Mouse (Mus musculus) heart, embryonic 10.5 days (tissue): ENCODE measurements around the gene Ttll6. TPM values are rescaled to one million over a fixed set of nuclear protein-coding genes. Genes with fewer than 3 reads are reported as not detected.

Source experiments
- DNase-seq: peaks from one replicate; pipeline ENCODE4 v3.0.0-alpha.2; 2017; ENCODE audit warnings: low spot score
- H3K27ac ChIP-seq: fragments of 300-500 bp; sonication (generic); 2 replicates; pipeline ENCODE4 v1.5.1; 2016; ENCODE audit warnings: mild to moderate bottlenecking
- H3K27me3 ChIP-seq: fragments of 300-500 bp; sonication (generic); 2 replicates; pipeline ENCODE4 v1.6.1; 2016; ENCODE audit warnings: mild to moderate bottlenecking; ENCODE audit not compliant: poor library complexity, insufficient read depth, severe bottlenecking
- H3K36me3 ChIP-seq: fragments of 300-500 bp; sonication (generic); 2 replicates; pipeline ENCODE4 v1.6.1; 2016; ENCODE audit warnings: mild to moderate bottlenecking, moderate library complexity
- H3K4me1 ChIP-seq: fragments of 300-500 bp; sonication (generic); 2 replicates; pipeline ENCODE4 v1.6.1; 2016; ENCODE audit warnings: mild to moderate bottlenecking
- H3K4me3 ChIP-seq: fragments of 300-500 bp; sonication (generic); 2 replicates; pipeline ENCODE4 v1.5.1; 2016; ENCODE audit warnings: mild to moderate bottlenecking, moderate library complexity
- H3K9me3 ChIP-seq: fragments of 300-500 bp; sonication (generic); 2 replicates; pipeline ENCODE4 v1.6.1; 2016; ENCODE audit warnings: mild to moderate bottlenecking, moderate library complexity
- WGBS: fragments of 180-500 bp; shearing (Covaris S2); methylation state at CpG from one replicate; pipeline ENCODE4 v1.1.7; 2016; 5-methylcytosine and 5-hydroxymethylcytosine counted together
- polyA plus RNA-seq: library from polyadenylated mRNA; unstranded; fragments of >200 nt; fragmentation: Nextera tagmentation; extraction: Ambion mirVana; gene quantifications from 2 replicates; pipeline ENCODE4 v1.2.1, GENCODE M21; 2016

Gene Ttll6
- polyA plus RNA-seq, 1 experiment from 2014 or later = not detected

- DNase-seq = no peak
- under 1% methylated on average over 37 of the region's 37 CpGs for WGBS
- Histone ChIP-seq H3K27me3 (peaks cover 100% of the 10 kb centered on the region), H3K9me3 (no peaks in the 10 kb centered on the region), H3K36me3 (no peaks in the 10 kb centered on the region), H3K4me3 (peak overlapping the region; percentile 40), H3K4me1 (peaks cover 4% of the 10 kb centered on the region), H3K27ac (no peak overlapping the region)
Measured at GRCm38 (mm10) chr11:96203182-96203788, 69.7 kb downstream of the Ttll6 start.

DNA sequence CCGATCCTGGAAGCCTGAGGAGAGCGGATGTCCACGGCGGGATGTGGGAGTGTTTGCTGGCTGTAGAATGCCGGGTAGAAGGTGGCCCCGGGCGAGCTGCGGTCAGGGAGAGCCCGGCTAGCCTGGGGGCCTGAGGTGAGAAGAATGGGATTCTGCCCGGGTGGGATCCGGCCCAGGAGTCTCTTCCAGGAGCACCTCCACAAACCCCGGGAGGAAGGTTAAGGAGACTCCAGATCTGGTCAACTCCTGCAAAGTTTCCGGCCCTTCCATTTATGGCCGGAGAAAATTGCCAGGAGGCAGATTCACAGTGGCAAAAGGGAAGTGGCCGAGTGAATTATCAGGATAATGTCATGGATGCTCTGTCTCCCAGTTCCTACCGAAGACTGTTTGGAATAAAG lies 70.2 kb downstream of the Ttll6 start:
- 1% methylated on average over 16 of the region's 16 CpGs for WGBS
- H3K4me1 ChIP-seq = peaks cover 4% of the 10 kb centered on the region
- no peak overlapping the region for H3K27ac ChIP-seq
- no peak for DNase-seq
- peaks cover 100% of the 10 kb centered on the region for H3K27me3 ChIP-seq
- no peaks in the 10 kb centered on the region for H3K9me3 ChIP-seq
- no peaks in the 10 kb centered on the region for H3K36me3 ChIP-seq
- H3K4me3 ChIP-seq = peak overlapping the region; percentile 40

GRCm38 (mm10) chr11:96204351-96204750 lies 70.8 kb downstream of the Ttll6 start:
- H3K4me1 ChIP-seq = peaks cover 4% of the 10 kb centered on the region
- peaks cover 100% of the 10 kb centered on the region for H3K27me3 ChIP-seq
- no peak overlapping the region for H3K27ac ChIP-seq
- H3K36me3 ChIP-seq = no peaks in the 10 kb centered on the region
- H3K4me3 ChIP-seq = no peak overlapping the region
- whole genome bisulfite sequencing = 2% methylated on average over 11 of the region's 11 CpGs
- DNase-seq = no peak
- H3K9me3 ChIP-seq = no peaks in the 10 kb centered on the region

GRCm38 (mm10) chr11:96205426-96206131 lies 72.0 kb downstream of the Ttll6 start:
- Histone ChIP-seq H3K36me3 (no peaks in the 10 kb centered on the region), H3K4me3 (no peak overlapping the region; the same call in 1 of the 2 replicates), H3K9me3 (no peaks in the 10 kb centered on the region), H3K4me1 (peaks cover 4% of the 10 kb centered on the region), H3K27ac (no peak overlapping the region), H3K27me3 (peaks cover 99% of the 10 kb centered on the region)
- 3% methylated on average over 15 of the region's 15 CpGs for WGBS
- DNase-seq = no peak

Other genes with a start within 250 kb of the Ttll6 start
- 0.16 and 0.49 TPM in 2 replicates for gene B4galnt2, start 218.9 kb upstream of the Ttll6 start, polyA plus RNA-seq
- gene Igf2bp1, start 127.8 kb upstream of the Ttll6 start, polyA plus RNA-seq = 88.7 and 107 TPM in 2 replicates
- not detected in 2 replicates for gene Gip, start 109.2 kb upstream of the Ttll6 start, polyA plus RNA-seq
- 88.3 and 102 TPM in 2 replicates for gene Snf8, start 98.9 kb upstream of the Ttll6 start, polyA plus RNA-seq
- gene Ube2z, start 68.4 kb upstream of the Ttll6 start, polyA plus RNA-seq = 35.2 and 44.4 TPM in 2 replicates
- gene Atp5g1, start 58.1 kb upstream of the Ttll6 start, polyA plus RNA-seq = 1,240 and 1,624 TPM in 2 replicates
- 0.13 TPM in 1 of 2 replicates, not detected in the other for gene Calcoco2, start 21.8 kb upstream of the Ttll6 start, polyA plus RNA-seq
- gene Hoxb13, start 60.5 kb downstream of the Ttll6 start, polyA plus RNA-seq = not detected in 2 replicates
- gene Hoxb9, start 137.7 kb downstream of the Ttll6 start, polyA plus RNA-seq = 0.75 TPM in 1 of 2 replicates, not detected in the other
- 0.30 TPM in 1 of 2 replicates, not detected in the other for gene Hoxb8, start 148.1 kb downstream of the Ttll6 start, polyA plus RNA-seq
- 0.11 and 1.3 TPM in 2 replicates for gene Hoxb7, start 152.8 kb downstream of the Ttll6 start, polyA plus RNA-seq
- gene Hoxb6, start 158.7 kb downstream of the Ttll6 start, polyA plus RNA-seq = 0.42 and 2.2 TPM in 2 replicates
- 1.0 and 5.2 TPM in 2 replicates for gene Hoxb5, start 169.6 kb downstream of the Ttll6 start, polyA plus RNA-seq
- gene Hoxb4, start 184.5 kb downstream of the Ttll6 start, polyA plus RNA-seq = 0.31 and 2.0 TPM in 2 replicates
- 0.42 and 1.8 TPM in 2 replicates for gene Hoxb3, start 189.5 kb downstream of the Ttll6 start, polyA plus RNA-seq
- gene Hoxb2, start 216.7 kb downstream of the Ttll6 start, polyA plus RNA-seq = 5.7 and 27.6 TPM in 2 replicates
- 0.20 and 3.3 TPM in 2 replicates for gene Hoxb1, start 232.0 kb downstream of the Ttll6 start, polyA plus RNA-seq